Mouse (Mus musculus) liver, adult 2 months (tissue): ENCODE results near the gene Gapdhs. TPM values are rescaled to one million over a fixed set of nuclear protein-coding genes. Genes with fewer than 3 reads are reported as not detected.

Experiments used
- DNase-seq: peaks from one replicate; pipeline ENCODE4 v3.0.0-alpha.2; 2011; ENCODE audit warnings: low read depth, low spot score; ENCODE audit errors: extremely low read depth
- H3K27ac ChIP-seq: fragments of 200-500 bp; replicated peaks from 2 replicates; pipeline ENCODE4 v1.5.1; 2012; ENCODE audit warnings: low read depth, mild to moderate bottlenecking, control low read depth, inconsistent platforms, low read length; ENCODE audit not compliant: insufficient read depth
- H3K27me3 ChIP-seq: fragments of 200-500 bp; 2 replicates; pipeline ENCODE4 v1.6.1; 2012; ENCODE audit warnings: mild to moderate bottlenecking, moderate library complexity, low read length, inconsistent platforms; ENCODE audit not compliant: control insufficient read depth, insufficient read depth
- H3K36me3 ChIP-seq: fragments of 200-500 bp; 2 replicates; pipeline ENCODE4 v1.6.1; 2012; ENCODE audit warnings: low read length, inconsistent platforms; ENCODE audit not compliant: control insufficient read depth, insufficient read depth
- H3K4me1 ChIP-seq: fragments of 200-500 bp; 2 replicates; pipeline ENCODE4 v1.6.1; 2011; ENCODE audit warnings: low read length; ENCODE audit not compliant: control insufficient read depth, insufficient read depth
- H3K4me3 ChIP-seq: fragments of 200-500 bp; 2 replicates; pipeline ENCODE4 v1.5.1; 2011; ENCODE audit warnings: low read depth, mild to moderate bottlenecking, control low read depth, low read length, moderate library complexity; ENCODE audit not compliant: insufficient read depth
- H3K79me2 ChIP-seq: fragments of 200-500 bp; 2 replicates; pipeline ENCODE4 v1.6.1; 2012; ENCODE audit warnings: inconsistent platforms, mild to moderate bottlenecking, low read length, moderate library complexity; ENCODE audit not compliant: control insufficient read depth, insufficient read depth
- H3K9ac ChIP-seq: fragments of 200-500 bp; 2 replicates; pipeline ENCODE4 v1.6.1; 2012; ENCODE audit warnings: low read depth, mild to moderate bottlenecking, control low read depth, inconsistent platforms, low read length
- CTCF ChIP-seq: fragments of 200-500 bp; IDR thresholded peaks from 2 replicates; pipeline ENCODE4 v1.5.1; 2011; ENCODE audit warnings: low read depth, low read length, control low read depth
- POLR2A ChIP-seq: fragments of 200-500 bp; IDR thresholded peaks from 2 replicates; pipeline ENCODE4 v1.6.1; 2011; ENCODE audit warnings: low read length, control low read depth; ENCODE audit not compliant: insufficient read depth; ENCODE audit errors: extremely low read depth
- WGBS: fragments of 180-500 bp; shearing (Covaris S2); methylation state at CpG from one replicate; pipeline ENCODE4 v1.1.7; 2018; 5-methylcytosine and 5-hydroxymethylcytosine counted together
- polyA plus RNA-seq: library from polyadenylated mRNA; depleted of rRNA; stranded (reverse); fragments of >200 nt; gene quantifications from 2 replicates; pipeline ENCODE4 v1.2.3, GENCODE M21; 2012
- total RNA-seq: library from RNA; depleted of rRNA; stranded (reverse); fragments of >200 nt; gene quantifications from 2 replicates; pipeline ENCODE4 v1.2.3, GENCODE M21; 2014

The Gapdhs gene
- total and polyA plus RNA-seq, 2 experiments: 1.3 TPM; not detected in 1

GRCm38 (mm10) chr7:30766408-30766807, 22.9 kb upstream of the Gapdhs start:
- TF ChIP-seq POLR2A (no peak), CTCF (peak; percentile 37)
- whole genome bisulfite sequencing: 88% methylated on average over 4 of the region's 4 CpGs
- DNase-seq: no peak
- no peaks in the 10 kb centered on the region for H3K4me1 ChIP-seq
- no peaks in the 10 kb centered on the region for H3K27me3 ChIP-seq
- no peak overlapping the region for H3K27ac ChIP-seq
- H3K36me3 ChIP-seq: no peaks in the 10 kb centered on the region
- no peaks in the 10 kb centered on the region for H3K79me2 ChIP-seq
- H3K4me3 ChIP-seq: no peak overlapping the region
- no peak overlapping the region for H3K9ac ChIP-seq

- no peak overlapping the region for H3K4me3 ChIP-seq
- no peak for TF ChIP-seq POLR2A
- no peak for TF ChIP-seq CTCF
- H3K27ac ChIP-seq: no peak overlapping the region
- H3K27me3 ChIP-seq: no peaks in the 10 kb centered on the region
- H3K4me1 ChIP-seq: no peaks in the 10 kb centered on the region
- H3K79me2 ChIP-seq: no peaks in the 10 kb centered on the region
- H3K36me3 ChIP-seq: no peaks in the 10 kb centered on the region
- no peak overlapping the region for H3K9ac ChIP-seq
- no peak for DNase-seq
- WGBS: 42% methylated on average over 11 of the region's 11 CpGs
These were observed 21.7 kb upstream of the Gapdhs start for GRCm38 (mm10) chr7:30765173-30765572.

GRCm38 (mm10) chr7:30763456-30763855, 20.0 kb upstream of the Gapdhs start, which contains the start of gene Dmkn:
TSS of gene Dmkn (plus strand) at chr7:30763756.
- no peak within 1 kb of the TSS for H3K9ac ChIP-seq
- no peaks in the 10 kb centered on the region for H3K79me2 ChIP-seq
- no peaks in the 10 kb centered on the region for H3K36me3 ChIP-seq
- H3K4me3 ChIP-seq: no peak within 1 kb of the TSS
- 71% methylated on average over 5 of the region's 5 CpGs for WGBS
- no peak for TF ChIP-seq CTCF
- TF ChIP-seq POLR2A: no peak
- no peaks in the 10 kb centered on the region for H3K4me1 ChIP-seq
- H3K27ac ChIP-seq: no peak within 1 kb of the TSS
- no peak for DNase-seq
- no peaks in the 10 kb centered on the region for H3K27me3 ChIP-seq

GRCm38 (mm10) chr7:30761769-30762352, 18.4 kb upstream of the Gapdhs start:
- no peak overlapping the region for H3K4me3 ChIP-seq
- no peaks in the 10 kb centered on the region for H3K27me3 ChIP-seq
- WGBS: 77% methylated on average over 4 of the region's 4 CpGs
- no peak overlapping the region for H3K9ac ChIP-seq
- TF ChIP-seq POLR2A (no peak), CTCF (no peak)
- H3K79me2 ChIP-seq: no peaks in the 10 kb centered on the region
- H3K36me3 ChIP-seq: no peaks in the 10 kb centered on the region
- DNase-seq: no peak
- H3K27ac ChIP-seq: no peak overlapping the region
- no peaks in the 10 kb centered on the region for H3K4me1 ChIP-seq

GRCm38 (mm10) chr7:30758853-30759252, 15.4 kb upstream of the Gapdhs start:
- Histone ChIP-seq H3K9ac (no peak overlapping the region), H3K4me3 (no peak overlapping the region), H3K27me3 (no peaks in the 10 kb centered on the region), H3K36me3 (no peaks in the 10 kb centered on the region), H3K4me1 (no peaks in the 10 kb centered on the region), H3K27ac (no peak overlapping the region), H3K79me2 (no peaks in the 10 kb centered on the region)
- 34% methylated on average over 4 of the region's 4 CpGs for WGBS
- no peak for TF ChIP-seq POLR2A
- TF ChIP-seq CTCF: peak; percentile 72
- DNase-seq: no peak

GRCm38 (mm10) chr7:30757001-30757400, 13.5 kb upstream of the Gapdhs start:
- no peak overlapping the region for H3K27ac ChIP-seq
- no peak for DNase-seq
- WGBS: 69% methylated on average over 3 of the region's 3 CpGs

More at GRCm38 (mm10) chr7:30757001-30757400, 13.5 kb upstream of the Gapdhs start:
- Histone ChIP-seq H3K4me1 (no peaks in the 10 kb centered on the region), H3K27me3 (no peaks in the 10 kb centered on the region), H3K36me3 (no peaks in the 10 kb centered on the region), H3K79me2 (no peaks in the 10 kb centered on the region), H3K9ac (no peak overlapping the region), H3K4me3 (no peak overlapping the region)
- TF ChIP-seq CTCF: no peak
